In the genomic region with DNA sequence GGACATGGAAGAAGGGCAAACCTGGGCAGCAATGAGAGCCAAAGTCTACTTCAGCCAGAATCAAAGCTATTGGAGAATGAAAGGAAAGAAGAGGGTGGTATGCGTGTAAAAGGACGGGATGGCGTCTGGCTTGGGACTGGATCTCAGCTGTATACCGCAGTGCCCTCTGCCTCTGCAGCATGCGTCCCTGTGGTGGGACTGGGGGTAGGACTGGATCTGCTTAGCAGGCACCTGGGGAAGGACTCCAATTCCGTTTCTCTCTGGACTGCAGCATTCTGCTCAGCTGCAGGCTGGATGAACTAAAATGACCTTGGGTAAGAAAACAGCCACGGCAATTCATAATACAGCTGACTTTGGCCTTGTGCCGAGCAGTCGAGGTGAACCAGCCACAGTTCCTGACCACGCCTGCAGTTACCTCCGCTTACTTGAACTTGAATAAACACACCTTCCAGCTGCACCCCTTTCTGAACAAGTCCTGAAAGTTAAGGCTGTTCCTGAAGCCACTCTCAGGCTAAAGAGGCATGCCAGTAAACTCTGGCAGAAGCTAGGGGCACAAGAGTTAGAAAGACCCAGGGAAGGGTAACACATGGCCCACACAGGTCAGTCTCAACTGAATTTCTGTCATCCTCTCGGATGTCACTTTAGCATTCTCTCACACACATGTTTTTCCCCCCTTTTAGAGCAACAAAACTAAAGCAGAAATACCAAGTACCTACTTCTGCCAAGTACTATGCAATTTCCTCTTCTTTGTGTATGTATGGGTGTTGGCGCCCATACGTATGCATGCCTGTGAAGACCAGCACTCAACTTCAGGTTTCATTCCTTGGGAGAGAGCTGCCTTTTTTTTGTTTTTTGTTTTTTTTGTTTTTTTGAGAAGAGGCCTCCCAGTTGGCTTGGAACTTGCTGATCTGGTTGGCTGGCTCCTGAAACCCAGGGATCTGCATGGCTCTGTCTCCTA, we compare ENCODE assay signal across 11 mouse cellular contexts.
DNase-seq lines count a peak whose midpoint lies in the region; ATAC-seq and TF ChIP-seq lines count a peak whose summit lies in the region.
"Had no signal": no experiment of that assay in that cellular context is flagged by ENCODE, and none has a peak within 500 bp of the region (broad histone marks: within the 10 kb centered on the region; RNA-seq: fewer than 3 reads in every experiment).

No protein-coding gene starts in this region.

- H3K9ac ChIP-seq in liver, postnatal 0 days (replicated peaks): no peak overlapping the region
- no peak overlapping the region for H3K9ac ChIP-seq in liver, embryonic 12.5 days
- H3K9ac ChIP-seq in heart, embryonic 15.5 days: no peak overlapping the region
- no peak overlapping the region for H3K9ac ChIP-seq in stomach, postnatal 0 days (ENCODE audit: low read length)
- H3K9ac ChIP-seq: liver, embryonic 14.5 days had no signal

- no peaks in the 10 kb centered on the region for H3K9me3 ChIP-seq in liver, postnatal 0 days (ENCODE audit: low read length)
- no peaks in the 10 kb centered on the region for H3K9me3 ChIP-seq in liver, embryonic 12.5 days (replicated peaks)
- no peaks in the 10 kb centered on the region for H3K9me3 ChIP-seq in heart, embryonic 15.5 days (replicated peaks)
- H3K9me3 ChIP-seq in stomach, postnatal 0 days (ENCODE audit: control insufficient read depth, low read length): no peaks in the 10 kb centered on the region

- DNase-seq in liver, postnatal 0 days: peak; percentile 60
- peak; percentile 90 for DNase-seq in large intestine, adult 2 months (ENCODE audit: low read depth, low spot score)
- DNase-seq in stomach, postnatal 0 days (ENCODE audit: low spot score): peak; percentile 92
- DNase-seq in thymus, postnatal 0 days (ENCODE audit: low spot score): no peak
- no peak for DNase-seq in layer of hippocampus, adult 18-20 months (ENCODE audit: low spot score in 2 of 2)
- DNase-seq: gastrocnemius, postnatal 14 days; retina, postnatal 1 day had no signal

- H3K27me3 ChIP-seq in liver, postnatal 0 days (ENCODE audit: insufficient read depth, low read length): no peaks in the 10 kb centered on the region
- H3K27me3 ChIP-seq in liver, embryonic 12.5 days (replicated peaks): no peaks in the 10 kb centered on the region
- H3K27me3 ChIP-seq in heart, embryonic 15.5 days: no peaks in the 10 kb centered on the region
- H3K27me3 ChIP-seq in stomach, postnatal 0 days (ENCODE audit: control insufficient read depth, insufficient read depth, low read length): no peaks in the 10 kb centered on the region

- TF ChIP-seq EP300 in liver, postnatal 0 days (IDR thresholded peaks at IDR 0.05; ENCODE audit: low read depth): no peak
- no peak for TF ChIP-seq EP300 in stomach, postnatal 0 days (optimal IDR thresholded peaks at IDR 0.05)

- peak; percentile 45; the same call in 1 of the 2 replicates for ATAC-seq in liver, postnatal 0 days
- no peak for ATAC-seq in liver, embryonic 12.5 days
- ATAC-seq in heart, embryonic 15.5 days (replicated peaks; ENCODE audit: insufficient number of reproducible peaks, insufficient read depth, low FRiP score, low read depth): 0 out of 2 replicates have a peak, but pooled peaks have one; percentile 47
- ATAC-seq in stomach, postnatal 0 days (ENCODE audit: low FRiP score, low TSS enrichment): peak; percentile 95
- ATAC-seq in erythroid progenitor cell, adult 5-6 weeks (replicated peaks; ENCODE audit: low FRiP score, poor library complexity, severe bottlenecking): no peak

- no peaks in the 10 kb centered on the region for H3K36me3 ChIP-seq in liver, postnatal 0 days (replicated peaks; ENCODE audit: insufficient read depth, low read length)
- H3K36me3 ChIP-seq in liver, embryonic 12.5 days: no peaks in the 10 kb centered on the region
- H3K36me3 ChIP-seq in heart, embryonic 15.5 days: no peaks in the 10 kb centered on the region
- H3K36me3 ChIP-seq in stomach, postnatal 0 days (ENCODE audit: control insufficient read depth, insufficient read depth, low read length): no peaks in the 10 kb centered on the region

- no peak for TF ChIP-seq CTCF in liver, postnatal 0 days (IDR thresholded peaks at IDR 0.05; ENCODE audit: low read depth)
- no peak for TF ChIP-seq CTCF in stomach, postnatal 0 days (IDR thresholded peaks at IDR 0.05; ENCODE audit: low read depth)

- no peak overlapping the region for H3K27ac ChIP-seq in liver, postnatal 0 days (ENCODE audit: low read depth)
- H3K27ac ChIP-seq in liver, embryonic 12.5 days: no peak overlapping the region
- peak overlapping the region; percentile 15; the same call in 1 of the 2 replicates for H3K27ac ChIP-seq in heart, embryonic 15.5 days
- peak overlapping the region; percentile 67 for H3K27ac ChIP-seq in stomach, postnatal 0 days (replicated peaks)
- H3K27ac ChIP-seq: liver, embryonic 14.5 days had no signal

- no peak overlapping the region for H3K4me3 ChIP-seq in liver, postnatal 0 days (ENCODE audit: low read depth, low read length)
- no peak overlapping the region for H3K4me3 ChIP-seq in liver, embryonic 12.5 days
- no peak overlapping the region for H3K4me3 ChIP-seq in heart, embryonic 15.5 days
- H3K4me3 ChIP-seq in stomach, postnatal 0 days (ENCODE audit: low read depth, low read length): no peak overlapping the region

- 63% methylated on average over 14 of the region's 14 CpGs for WGBS in liver, postnatal 0 days (ENCODE audit: insufficient replicate concordance)
- WGBS in liver, embryonic 12.5 days (ENCODE audit: insufficient replicate concordance): 77% methylated on average over 14 of the region's 14 CpGs
- WGBS in heart, embryonic 15.5 days: 63% methylated on average over 14 of the region's 14 CpGs
- 21% methylated on average over 14 of the region's 14 CpGs for WGBS in large intestine, adult 2 months
- 38% methylated on average over 14 of the region's 14 CpGs for WGBS in stomach, postnatal 0 days

- peaks cover 10% of the 10 kb centered on the region for H3K4me1 ChIP-seq in liver, postnatal 0 days (ENCODE audit: insufficient read depth)
- no peaks in the 10 kb centered on the region for H3K4me1 ChIP-seq in liver, embryonic 12.5 days
- H3K4me1 ChIP-seq in heart, embryonic 15.5 days (replicated peaks): peaks cover 11% of the 10 kb centered on the region
- H3K4me1 ChIP-seq in stomach, postnatal 0 days (replicated peaks; ENCODE audit: control insufficient read depth, insufficient read depth): 0 out of 2 replicates have a peak, but pooled peaks cover 2% of the 10 kb centered on the region

- H3K4me2 ChIP-seq in liver, postnatal 0 days (ENCODE audit: low read depth, low read length): peak overlapping the region; percentile 26; the same call in 1 of the 2 replicates
- H3K4me2 ChIP-seq in liver, embryonic 12.5 days: no peak overlapping the region
- H3K4me2 ChIP-seq in heart, embryonic 15.5 days: no peak overlapping the region
- peak overlapping the region; percentile 27 for H3K4me2 ChIP-seq in stomach, postnatal 0 days (replicated peaks; ENCODE audit: low read depth)

Comparison
In these comparisons a context has a peak if more than half of its experiments do, and no peak if none do; other contexts are left out.
1. ATAC-seq: peak in liver, postnatal 0 days (single experiment), heart, embryonic 15.5 days (single experiment) and stomach, postnatal 0 days (single experiment); none in liver, embryonic 12.5 days (single experiment) and erythroid progenitor cell, adult 5-6 weeks (single experiment).
2. H3K4me2 ChIP-seq: peak in liver, postnatal 0 days (single experiment) and stomach, postnatal 0 days (single experiment); none in liver, embryonic 12.5 days (single experiment) and heart, embryonic 15.5 days (single experiment).
3. DNase-seq: peak in liver, postnatal 0 days (single experiment), large intestine, adult 2 months (single experiment) and stomach, postnatal 0 days (single experiment); none in thymus, postnatal 0 days (single experiment) and layer of hippocampus, adult 18-20 months (0 of 2).
4. H3K27ac ChIP-seq: peak in heart, embryonic 15.5 days (single experiment) and stomach, postnatal 0 days (single experiment); none in liver, postnatal 0 days (single experiment) and liver, embryonic 12.5 days (single experiment).